Mouse (Mus musculus): ENCODE data around the gene Lrrc4. TPM values are rescaled to one million over a fixed set of nuclear protein-coding genes. Genes with fewer than 3 reads are reported as not detected.

Lrrc4 gene
- polyA plus RNA-seq, 1 experiment from 2014 or later = 0.44 TPM

GRCm38 (mm10) chr6:28717203-28717844 is 114.2 kb downstream of the Lrrc4 start:
- H3K27me3 ChIP-seq = no peaks in the 10 kb centered on the region
- no peaks in the 10 kb centered on the region for H3K4me1 ChIP-seq
- no peak overlapping the region for H3K4me3 ChIP-seq
- no peaks in the 10 kb centered on the region for H3K9me3 ChIP-seq
- H3K9ac ChIP-seq = no peak overlapping the region
- no peak overlapping the region for H3K4me2 ChIP-seq
- H3K27ac ChIP-seq = no peak overlapping the region
- WGBS = 54% methylated on average over 7 of the region's 7 CpGs
- H3K36me3 ChIP-seq = no peaks in the 10 kb centered on the region
- ATAC-seq (ENCODE audit: borderline replicate concordance, extremely low read depth, low FRiP score, low TSS enrichment) = no peak

- Histone ChIP-seq H3K9me3 (no peaks in the 10 kb centered on the region), H3K4me1 (peaks cover 21% of the 10 kb centered on the region), H3K4me2 (no peak overlapping the region), H3K4me3 (no peak overlapping the region), H3K36me3 (peaks cover 7% of the 10 kb centered on the region; the same call in 1 of the 2 replicates), H3K27ac (no peak overlapping the region), H3K27me3 (no peaks in the 10 kb centered on the region), H3K9ac (no peak overlapping the region)
- 27% methylated on average over 2 of the region's 2 CpGs for WGBS
- ATAC-seq (ENCODE audit: borderline replicate concordance, extremely low read depth, low FRiP score, low TSS enrichment) = no peak
Measured at GRCm38 (mm10) chr6:28710035-28710434, 121.5 kb downstream of the Lrrc4 start.

GRCm38 (mm10) chr6:28706976-28707592 is 124.5 kb downstream of the Lrrc4 start:
- Histone ChIP-seq H3K9ac (no peak overlapping the region), H3K4me1 (peaks cover 26% of the 10 kb centered on the region), H3K4me2 (no peak overlapping the region), H3K9me3 (no peaks in the 10 kb centered on the region), H3K4me3 (no peak overlapping the region), H3K27ac (no peak overlapping the region), H3K36me3 (peaks cover 7% of the 10 kb centered on the region; the same call in 1 of the 2 replicates), H3K27me3 (no peaks in the 10 kb centered on the region)
- 44% methylated on average over 12 of the region's 12 CpGs for WGBS
- no peak for ATAC-seq (ENCODE audit: borderline replicate concordance, extremely low read depth, low FRiP score, low TSS enrichment)

GRCm38 (mm10) chr6:28706108-28706975 is 125.2 kb downstream of the Lrrc4 start:
- H3K36me3 ChIP-seq = peaks cover 7% of the 10 kb centered on the region; the same call in 1 of the 2 replicates
- H3K4me3 ChIP-seq = no peak overlapping the region
- ATAC-seq (ENCODE audit: borderline replicate concordance, extremely low read depth, low FRiP score, low TSS enrichment) = no peak
- H3K9ac ChIP-seq = no peak overlapping the region
- H3K27ac ChIP-seq = peak overlapping the region; percentile 15; the same call in 1 of the 2 replicates
- H3K27me3 ChIP-seq = no peaks in the 10 kb centered on the region
- H3K4me1 ChIP-seq = peaks cover 26% of the 10 kb centered on the region
- no peaks in the 10 kb centered on the region for H3K9me3 ChIP-seq
- WGBS = 46% methylated on average over 8 of the region's 8 CpGs
- H3K4me2 ChIP-seq = no peak overlapping the region

- Histone ChIP-seq H3K4me2 (no peak overlapping the region), H3K4me1 (peaks cover 26% of the 10 kb centered on the region), H3K9ac (no peak overlapping the region), H3K4me3 (no peak overlapping the region), H3K27ac (no peak overlapping the region), H3K36me3 (peaks cover 7% of the 10 kb centered on the region; the same call in 1 of the 2 replicates), H3K9me3 (no peaks in the 10 kb centered on the region), H3K27me3 (no peaks in the 10 kb centered on the region)
- WGBS = 60% methylated on average over 6 of the region's 6 CpGs
- ATAC-seq (ENCODE audit: borderline replicate concordance, extremely low read depth, low FRiP score, low TSS enrichment) = no peak
Measured at GRCm38 (mm10) chr6:28705384-28706107, 126.0 kb downstream of the Lrrc4 start.

GRCm38 (mm10) chr6:28704612-28705011 is 126.9 kb downstream of the Lrrc4 start:
- peaks cover 6% of the 10 kb centered on the region; the same call in 1 of the 2 replicates for H3K36me3 ChIP-seq
- H3K27ac ChIP-seq = no peak overlapping the region
- ATAC-seq (ENCODE audit: borderline replicate concordance, extremely low read depth, low FRiP score, low TSS enrichment) = no peak
- peaks cover 26% of the 10 kb centered on the region for H3K4me1 ChIP-seq
- H3K9ac ChIP-seq = no peak overlapping the region
- 22% methylated on average over 6 of the region's 6 CpGs for WGBS
- no peak overlapping the region for H3K4me3 ChIP-seq
- no peaks in the 10 kb centered on the region for H3K27me3 ChIP-seq
- H3K9me3 ChIP-seq = no peaks in the 10 kb centered on the region
- H3K4me2 ChIP-seq = no peak overlapping the region

GRCm38 (mm10) chr6:28697214-28697613 is 134.3 kb downstream of the Lrrc4 start:
- H3K9me3 ChIP-seq = no peaks in the 10 kb centered on the region
- H3K9ac ChIP-seq = no peak overlapping the region
- H3K4me2 ChIP-seq = no peak overlapping the region
- 0 out of 2 replicates have a peak, but pooled peaks cover 2% of the 10 kb centered on the region for H3K36me3 ChIP-seq
- no peaks in the 10 kb centered on the region for H3K4me1 ChIP-seq
- no peak for ATAC-seq (ENCODE audit: borderline replicate concordance, extremely low read depth, low FRiP score, low TSS enrichment)
- no peak overlapping the region for H3K27ac ChIP-seq
- no peak overlapping the region for H3K4me3 ChIP-seq
- H3K27me3 ChIP-seq = no peaks in the 10 kb centered on the region
- 85% methylated on average over 3 of the region's 3 CpGs for WGBS

GRCm38 (mm10) chr6:28692659-28693058 is 138.9 kb downstream of the Lrrc4 start:
- ATAC-seq (ENCODE audit: borderline replicate concordance, extremely low read depth, low FRiP score, low TSS enrichment) = no peak
- H3K9ac ChIP-seq = no peak overlapping the region
- H3K27ac ChIP-seq = no peak overlapping the region
- no peaks in the 10 kb centered on the region for H3K9me3 ChIP-seq
- H3K4me1 ChIP-seq = no peaks in the 10 kb centered on the region
- no peak overlapping the region for H3K4me2 ChIP-seq
- no peaks in the 10 kb centered on the region for H3K36me3 ChIP-seq
- H3K27me3 ChIP-seq = no peaks in the 10 kb centered on the region
- H3K4me3 ChIP-seq = no peak overlapping the region

- no peak for ATAC-seq (ENCODE audit: borderline replicate concordance, extremely low read depth, low FRiP score, low TSS enrichment)
- no peaks in the 10 kb centered on the region for H3K36me3 ChIP-seq
- no peak overlapping the region for H3K27ac ChIP-seq
- no peak overlapping the region for H3K4me2 ChIP-seq
- H3K27me3 ChIP-seq = no peaks in the 10 kb centered on the region
- H3K4me1 ChIP-seq = no peaks in the 10 kb centered on the region
- H3K9me3 ChIP-seq = no peaks in the 10 kb centered on the region
- H3K4me3 ChIP-seq = no peak overlapping the region
- no peak overlapping the region for H3K9ac ChIP-seq
- WGBS = 79% methylated on average over 5 of the region's 5 CpGs
Measured at GRCm38 (mm10) chr6:28687776-28688175, 143.8 kb downstream of the Lrrc4 start.

GRCm38 (mm10) chr6:28685745-28686144 is 145.8 kb downstream of the Lrrc4 start:
- no peaks in the 10 kb centered on the region for H3K9me3 ChIP-seq
- H3K27me3 ChIP-seq = no peaks in the 10 kb centered on the region

GRCm38 (mm10) chr6:28685052-28685451 is 146.5 kb downstream of the Lrrc4 start:
- ATAC-seq (ENCODE audit: borderline replicate concordance, extremely low read depth, low FRiP score, low TSS enrichment) = no peak
- Histone ChIP-seq H3K27ac (no peak overlapping the region), H3K9me3 (no peaks in the 10 kb centered on the region), H3K27me3 (no peaks in the 10 kb centered on the region), H3K9ac (no peak overlapping the region), H3K4me3 (no peak overlapping the region), H3K36me3 (no peaks in the 10 kb centered on the region), H3K4me2 (no peak overlapping the region), H3K4me1 (peaks cover 15% of the 10 kb centered on the region; the same call in 1 of the 2 replicates)
- 56% methylated on average over 3 of the region's 3 CpGs for WGBS

More at GRCm38 (mm10) chr6:28685745-28686144, 145.8 kb downstream of the Lrrc4 start:
- no peak overlapping the region for H3K4me2 ChIP-seq
- 66% methylated on average over 5 of the region's 5 CpGs for WGBS
- ATAC-seq (ENCODE audit: borderline replicate concordance, extremely low read depth, low FRiP score, low TSS enrichment) = no peak
- no peak overlapping the region for H3K9ac ChIP-seq
- no peak overlapping the region for H3K4me3 ChIP-seq
- H3K27ac ChIP-seq = no peak overlapping the region
- H3K36me3 ChIP-seq = no peaks in the 10 kb centered on the region
- peaks cover 8% of the 10 kb centered on the region; the same call in 1 of the 2 replicates for H3K4me1 ChIP-seq

Measured in lung, embryonic 15.5 days (tissue).